Mouse (Mus musculus) cerebellum, adult 2 months (tissue): ENCODE results near the gene Comt. TPM values are rescaled to one million over a fixed set of nuclear protein-coding genes. Genes with fewer than 3 reads are reported as not detected.
A peak's percentile ranks its signal among the peaks of the same experiment; 100 is the strongest.

Source experiments
- DNase-seq, 2 experiments: peaks; one replicate each; pipeline ENCODE4 v3.0.0; 2021
- H3K27ac ChIP-seq: fragments of 200-500 bp; 2 replicates; pipeline ENCODE4 v1.5.1; 2012; ENCODE audit warnings: low read length, control low read depth, inconsistent platforms; ENCODE audit not compliant: insufficient read depth
- H3K27me3 ChIP-seq: fragments of 200-500 bp; 2 replicates; pipeline ENCODE4 v1.6.1; 2012; ENCODE audit warnings: inconsistent platforms, mild to moderate bottlenecking, low read length, moderate library complexity; ENCODE audit not compliant: control insufficient read depth, insufficient read depth
- H3K4me1 ChIP-seq: fragments of 200-500 bp; 2 replicates; pipeline ENCODE4 v1.6.1; 2011; ENCODE audit warnings: low read length; ENCODE audit not compliant: control insufficient read depth, insufficient read depth
- H3K4me3 ChIP-seq: fragments of 200-500 bp; replicated peaks from 2 replicates; pipeline ENCODE3; 2011; ENCODE audit warnings: mild to moderate bottlenecking, low read depth, low read length, control low read depth; ENCODE audit not compliant: insufficient read depth
- CTCF ChIP-seq: fragments of 200-500 bp; IDR thresholded peaks from 2 replicates; pipeline ENCODE4 v1.5.1; 2011; ENCODE audit warnings: low read depth, mild to moderate bottlenecking, control low read depth, low read length, moderate library complexity, borderline replicate concordance; ENCODE audit not compliant: insufficient read depth
- POLR2A ChIP-seq: fragments of 200-500 bp; IDR thresholded peaks from 2 replicates; pipeline ENCODE4 v1.6.1; 2011; ENCODE audit warnings: low read length, control low read depth, borderline replicate concordance; ENCODE audit not compliant: insufficient read depth
- WGBS: fragments of 180-500 bp; shearing (Covaris S2); methylation state at CpG from one replicate; pipeline ENCODE4 v1.1.7; 2018; 5-methylcytosine and 5-hydroxymethylcytosine counted together
- polyA plus RNA-seq: library from polyadenylated mRNA; depleted of rRNA; stranded (reverse); fragments of >200 nt; gene quantifications from 2 replicates; pipeline ENCODE4 v1.2.3, GENCODE M21; 2012

Comt gene
- polyA plus RNA-seq, 1 experiment: 145 TPM

DNA sequence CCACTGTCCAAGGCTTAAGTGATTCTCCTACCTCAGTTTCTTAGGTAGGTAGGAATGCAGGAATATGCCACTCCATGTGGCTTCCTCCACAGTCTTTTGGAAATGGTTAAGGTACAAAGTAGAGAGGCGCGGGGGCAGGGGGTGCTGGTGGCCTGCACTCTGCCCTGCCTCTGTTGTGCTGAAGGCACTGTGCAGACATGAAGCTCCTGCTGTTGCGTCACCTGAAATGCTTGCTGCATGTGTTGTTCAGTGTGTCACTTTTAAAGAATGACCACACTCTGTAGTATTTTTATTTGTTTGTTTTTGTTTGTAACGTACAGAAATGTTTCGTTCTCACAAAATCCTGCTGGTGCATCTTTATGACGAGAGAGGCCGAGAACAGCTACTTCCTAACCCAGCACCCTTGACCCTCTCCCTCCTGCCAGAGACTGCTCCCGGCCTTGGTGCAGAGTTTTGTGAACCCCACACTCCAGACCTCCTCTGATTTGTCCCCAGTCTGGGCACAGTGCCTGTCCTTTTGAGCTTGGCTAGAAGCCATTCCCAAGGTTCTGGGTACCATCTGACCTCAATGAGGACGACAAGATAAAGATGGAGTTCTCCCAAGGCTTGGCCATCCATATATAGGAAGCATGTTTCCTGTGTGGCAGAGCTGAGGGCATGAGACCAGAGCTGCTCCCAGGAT lies 43.5 kb downstream of the Comt start:
- no peaks in the 10 kb centered on the region for H3K27me3 ChIP-seq
- peak; percentile 61 to 70 for DNase-seq
- TF ChIP-seq CTCF (no peak), POLR2A (no peak)
- peaks cover 42% of the 10 kb centered on the region for H3K4me1 ChIP-seq
- WGBS: 70% methylated on average over 9 of the region's 9 CpGs
- H3K4me3 ChIP-seq: no peak overlapping the region
- 0 out of 2 replicates have a peak overlapping the region, but pooled peaks have one; percentile 9 for H3K27ac ChIP-seq

DNA sequence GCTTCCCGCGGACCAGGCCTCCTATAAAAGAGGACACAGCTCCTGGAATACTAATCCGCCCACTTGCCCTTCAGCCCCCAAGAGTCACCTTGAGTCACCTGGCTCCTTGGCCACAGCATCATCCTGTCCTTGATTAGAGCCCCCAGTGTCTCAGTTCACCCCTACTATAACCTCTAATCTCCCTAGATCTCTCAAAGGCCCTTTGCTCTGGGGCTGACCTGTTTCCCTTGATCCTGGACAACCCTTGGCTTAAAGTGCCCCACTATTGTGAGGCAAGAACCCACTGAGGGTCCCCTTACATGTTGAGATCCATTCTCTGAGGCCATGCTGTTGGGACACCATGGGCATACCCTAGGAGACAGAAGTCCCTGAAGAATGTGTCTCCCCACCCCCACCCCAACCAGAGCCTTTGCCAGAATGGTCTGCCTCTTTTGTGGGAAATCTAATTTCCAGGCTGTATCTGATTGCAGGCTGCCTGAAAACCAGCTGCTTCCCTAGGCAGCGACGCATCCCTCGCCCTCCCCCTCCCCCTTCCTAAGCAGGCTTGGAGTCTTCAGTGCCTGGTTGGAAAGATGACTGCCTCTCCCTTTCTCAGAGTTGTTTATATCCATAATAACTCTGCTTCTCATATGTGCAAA lies 44.9 kb downstream of the Comt start:
- Histone ChIP-seq H3K4me1 (peaks cover 30% of the 10 kb centered on the region), H3K27me3 (no peaks in the 10 kb centered on the region), H3K27ac (no peak overlapping the region), H3K4me3 (no peak overlapping the region)
- TF ChIP-seq CTCF: no peak
- no peak for TF ChIP-seq POLR2A
- DNase-seq: no peak
- 75% methylated on average over 6 of the region's 6 CpGs for WGBS

DNA sequence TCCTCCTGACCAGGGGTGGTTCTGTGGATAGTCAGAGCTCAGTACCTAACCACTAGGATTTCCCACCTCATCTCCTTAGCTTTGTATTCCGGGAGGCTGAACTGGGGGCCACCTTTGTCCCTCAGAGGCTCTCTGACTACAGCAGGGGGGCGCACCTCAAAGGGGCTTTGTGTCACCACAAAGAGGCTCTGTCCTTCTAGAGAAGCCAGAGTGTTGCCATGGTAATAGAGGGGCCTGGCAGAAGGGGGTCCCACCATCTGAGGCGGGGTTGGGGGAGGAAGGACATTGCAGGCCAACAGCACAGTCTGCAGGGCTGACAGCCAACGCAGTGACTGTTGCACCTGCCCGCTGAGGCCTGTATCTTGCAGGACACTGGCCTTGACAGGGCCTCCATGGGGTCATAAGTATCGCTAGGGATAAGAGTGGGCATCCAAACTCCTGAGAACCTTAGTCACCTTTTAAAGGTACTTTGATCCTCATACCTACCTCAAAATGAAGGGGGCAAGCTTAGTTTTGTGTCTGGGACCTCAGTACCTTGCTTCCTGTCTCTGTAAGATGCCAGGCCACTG lies 46.1 kb downstream of the Comt start:
- TF ChIP-seq CTCF (no peak), POLR2A (no peak)
- WGBS: 40% methylated on average over 6 of the region's 6 CpGs
- no peak for DNase-seq
- H3K4me1 ChIP-seq: peaks cover 26% of the 10 kb centered on the region
- no peak overlapping the region for H3K4me3 ChIP-seq
- H3K27me3 ChIP-seq: no peaks in the 10 kb centered on the region
- H3K27ac ChIP-seq: no peak overlapping the region

DNA sequence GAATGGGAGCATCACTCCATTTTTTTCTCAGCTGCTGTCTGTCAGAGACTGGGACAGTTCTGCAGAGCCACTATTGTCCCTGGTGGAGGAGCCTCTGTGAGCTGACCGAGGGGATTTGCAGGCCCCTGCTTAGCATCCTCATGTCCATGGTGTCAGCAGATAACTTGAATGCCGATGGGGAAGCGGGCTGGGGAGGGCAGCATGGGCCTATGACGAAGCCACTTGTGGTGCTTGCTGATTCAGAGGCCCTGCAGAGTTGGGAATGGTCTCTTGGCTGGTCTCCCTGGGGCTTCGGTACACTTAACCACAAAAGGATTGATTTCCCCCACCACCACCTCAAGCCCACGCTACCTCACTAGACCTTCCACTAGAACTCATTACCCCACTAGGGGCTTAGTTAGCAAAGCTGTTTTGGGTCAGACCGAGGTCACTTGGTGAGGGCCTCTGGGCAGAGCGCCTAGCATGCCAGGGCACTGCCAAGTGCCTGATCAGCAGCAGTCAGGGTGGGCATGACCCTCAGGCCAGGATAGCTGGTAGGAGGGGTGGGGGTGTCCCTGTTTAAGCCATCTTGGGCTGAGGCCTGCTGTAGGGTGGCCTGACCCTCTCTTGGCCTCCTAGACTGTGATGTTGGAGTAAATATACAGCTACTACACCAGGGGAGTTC lies 47.2 kb downstream of the Comt start:
- TF ChIP-seq CTCF: no peak
- no peak for DNase-seq
- 62% methylated on average over 8 of the region's 8 CpGs for WGBS
- H3K27me3 ChIP-seq: no peaks in the 10 kb centered on the region
- H3K4me1 ChIP-seq: peaks cover 24% of the 10 kb centered on the region
- no peak overlapping the region for H3K27ac ChIP-seq
- H3K4me3 ChIP-seq: no peak overlapping the region

DNA sequence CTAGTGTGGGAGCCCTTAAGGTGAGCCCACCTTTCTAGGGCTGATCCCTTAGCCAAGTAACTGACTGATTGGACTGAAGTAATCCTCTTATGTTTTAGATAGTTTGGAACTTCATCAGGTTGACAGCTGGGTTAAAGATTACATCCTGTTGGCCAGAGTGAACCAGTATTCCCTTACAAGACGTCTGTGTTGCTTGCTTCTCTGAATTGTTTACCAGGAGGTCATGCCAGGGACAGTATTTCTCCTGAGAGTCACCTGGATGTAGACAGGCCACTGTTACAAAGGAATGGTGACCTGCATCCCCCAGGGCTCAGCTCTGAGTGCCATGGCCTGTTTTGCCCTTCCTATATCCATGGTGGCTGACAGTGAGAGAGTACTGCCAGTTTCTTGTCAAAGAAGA lies 48.2 kb downstream of the Comt start:
- H3K27ac ChIP-seq: no peak overlapping the region
- DNase-seq: no peak
- no peak for TF ChIP-seq CTCF
- TF ChIP-seq POLR2A: no peak
- H3K4me3 ChIP-seq: no peak overlapping the region
- H3K27me3 ChIP-seq: no peaks in the 10 kb centered on the region
- peaks cover 15% of the 10 kb centered on the region for H3K4me1 ChIP-seq
- WGBS: 38% methylated on average over 1 of the region's 1 CpGs

DNA sequence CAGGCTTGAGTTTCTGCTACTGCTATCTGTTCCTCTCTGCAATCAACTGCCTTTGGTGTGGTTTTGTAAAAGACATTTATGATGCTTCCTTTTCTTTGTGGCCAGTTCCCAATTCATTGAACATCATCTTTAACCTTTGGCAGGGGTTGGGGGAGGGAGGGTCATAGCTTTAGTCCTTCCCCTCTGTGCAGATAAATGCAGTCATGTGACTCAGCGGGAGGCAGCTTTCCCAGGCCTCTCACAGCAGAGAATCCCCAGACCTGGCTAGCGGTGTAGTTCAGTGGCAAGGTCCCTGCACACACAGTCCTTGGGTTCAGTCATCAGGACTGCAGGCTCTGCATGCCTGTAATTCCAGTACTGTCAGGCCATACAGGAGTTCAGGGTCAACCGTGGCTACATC lies 49.4 kb downstream of the Comt start:
- Histone ChIP-seq H3K27ac (no peak overlapping the region), H3K4me3 (no peak overlapping the region), H3K27me3 (no peaks in the 10 kb centered on the region), H3K4me1 (peaks cover 9% of the 10 kb centered on the region)
- WGBS: 60% methylated on average over 3 of the region's 3 CpGs
- TF ChIP-seq POLR2A: no peak
- TF ChIP-seq CTCF: no peak
- no peak for DNase-seq

DNA sequence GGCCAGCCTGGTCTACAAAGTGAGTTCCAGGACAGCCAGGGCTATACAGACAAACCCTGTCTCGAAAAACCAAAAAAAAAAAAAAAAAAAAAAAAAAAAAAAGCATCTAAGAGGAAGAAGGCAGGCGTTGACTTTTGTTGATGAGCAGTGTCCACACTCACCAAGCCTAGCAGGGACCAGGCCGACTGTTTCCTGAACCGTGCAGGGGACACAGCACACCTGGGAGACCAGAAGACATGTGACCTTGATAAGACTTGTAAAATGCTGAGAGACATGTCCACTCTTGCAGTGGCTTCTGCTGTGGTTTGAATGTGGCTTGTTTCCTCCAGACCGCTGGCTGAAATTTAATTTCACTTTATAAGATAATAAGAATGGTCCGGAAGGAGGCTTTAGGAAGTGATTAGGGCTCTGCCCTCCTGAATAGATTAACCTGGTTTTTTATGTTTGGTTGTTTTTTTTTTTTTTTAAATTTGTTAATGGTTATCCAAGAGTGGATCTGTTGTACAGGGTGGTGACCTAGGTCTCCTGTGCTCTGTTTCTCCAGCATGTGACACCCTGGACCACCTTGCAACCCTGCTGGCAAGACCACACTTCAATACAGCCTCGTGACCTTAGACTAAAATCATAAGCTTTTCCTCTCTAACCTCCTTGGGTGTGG lies 50.2 kb downstream of the Comt start:
- DNase-seq: no peak
- TF ChIP-seq POLR2A (no peak), CTCF (no peak)
- WGBS: 84% methylated on average over 7 of the region's 7 CpGs

DNA sequence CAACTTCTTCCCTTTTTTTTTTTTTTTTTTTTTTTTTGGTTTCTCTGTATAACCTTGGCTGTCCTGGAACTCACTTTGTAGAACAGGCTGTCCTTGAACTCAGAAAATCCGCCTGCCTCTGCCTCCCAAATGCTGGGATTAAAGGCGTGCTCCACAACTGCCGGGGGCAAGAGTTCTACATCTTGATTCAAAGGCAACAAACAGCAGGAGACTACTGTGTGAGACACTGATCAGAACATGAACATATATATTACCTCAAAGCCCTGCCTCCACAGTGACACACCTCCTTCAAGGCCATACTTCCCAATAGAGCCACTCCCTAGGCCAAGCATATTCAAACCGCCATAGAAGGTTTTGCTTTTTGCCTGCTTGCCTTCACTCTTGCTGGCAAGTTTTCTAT lies 53.0 kb downstream of the Comt start:
- Histone ChIP-seq H3K27me3 (no peaks in the 10 kb centered on the region), H3K4me1 (no peaks in the 10 kb centered on the region), H3K27ac (no peak overlapping the region), H3K4me3 (no peak overlapping the region)
- WGBS: 96% methylated on average over 4 of the region's 4 CpGs
- no peak for TF ChIP-seq POLR2A
- TF ChIP-seq CTCF: no peak
- no peak for DNase-seq

More for the DNA sequence above, 50.2 kb downstream of the Comt start:
- peaks cover 9% of the 10 kb centered on the region for H3K4me1 ChIP-seq
- no peaks in the 10 kb centered on the region for H3K27me3 ChIP-seq
- H3K4me3 ChIP-seq: no peak overlapping the region
- H3K27ac ChIP-seq: no peak overlapping the region
